16 mouse cellular contexts compared by ENCODE assay signal in genomic region chr10:30881109-30881508, GRCm38 (mm10). TPM values are rescaled to one million over a fixed set of nuclear protein-coding genes. Genes with fewer than 3 reads are reported as not detected.
"Had no signal": no experiment of that assay in that cellular context is flagged by ENCODE, and none has a peak within 500 bp of the region (broad histone marks: within the 10 kb centered on the region; RNA-seq: fewer than 3 reads in every experiment).

No protein-coding gene starts in this region.

- DNase-seq: heart, postnatal 10 days; heart, postnatal 14 days; heart, postnatal 36 days; heart, postnatal 4 days; kidney, adult 11 months; kidney, adult 18-20 months; kidney, adult 2 months; kidney, adult 8-10 months; kidney, adult 9 months; kidney, postnatal 10 days; kidney, postnatal 14 days; kidney, postnatal 36 days; kidney, postnatal 4 days; layer of hippocampus, adult 9-11 months; layer of hippocampus, postnatal 36 days had no signal

RNA-seq across cellular contexts. Expression of gene Hey2, which starts 38.5 kb away (rescaled TPM):
- total RNA-seq: hematopoietic stem cell, adult 5-6 weeks had no signal
